Mouse (Mus musculus) effector memory CD4-positive, alpha-beta T cell, adult 7 months (primary cell): Measurements from ENCODE around the gene Erbb3. TPM values are rescaled to one million over a fixed set of nuclear protein-coding genes. Genes with fewer than 3 reads are reported as not detected.

Experiments used
- polyA plus RNA-seq: library from polyadenylated mRNA; unstranded; fragments of 100-300 nt; shearing (Covaris generic); gene quantifications from one replicate; pipeline ENCODE4 v1.2.1, GENCODE M21; 2017

Erbb3 gene
- 1.8 TPM for polyA plus RNA-seq

DNA sequence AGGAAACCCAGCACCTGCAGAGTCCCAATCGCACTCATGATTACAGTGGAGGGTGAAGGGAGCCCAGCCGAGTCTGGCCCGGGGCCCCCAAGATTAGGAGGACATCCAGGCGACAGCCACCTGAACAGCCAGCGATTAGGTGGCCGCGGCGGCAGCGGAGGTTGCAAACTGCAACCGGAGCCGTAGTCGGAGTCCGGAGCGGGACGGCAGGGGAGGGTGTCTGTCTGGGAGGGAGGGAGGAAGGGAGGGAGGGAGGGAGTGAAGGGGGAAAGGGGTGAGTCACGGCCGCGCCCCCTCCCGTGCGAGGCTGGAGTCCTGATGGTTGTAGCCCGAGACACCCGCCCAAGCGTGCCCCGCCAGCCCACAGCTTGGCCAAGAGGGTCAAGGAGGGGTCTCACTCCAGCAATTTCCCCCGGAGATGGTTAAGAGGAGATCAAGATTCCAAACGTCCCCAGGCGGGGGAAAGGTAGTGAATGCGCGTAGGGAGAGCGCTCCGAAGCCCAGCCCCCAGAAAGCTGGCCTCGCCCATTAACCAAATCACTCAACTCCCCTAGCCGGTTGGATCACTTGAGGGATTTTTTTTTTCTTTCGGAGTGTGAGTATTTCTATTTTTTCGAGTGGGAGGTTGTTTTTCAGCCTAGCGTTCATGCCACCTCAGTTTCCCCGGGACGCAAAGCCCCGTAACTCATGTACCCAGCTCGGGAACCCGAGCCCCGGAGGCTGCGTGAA lies at the start of gene Erbb3:
Gene Erbb3 (minus strand): TSS at position 189 of the 729 bp plus-strand sequence.

GRCm38 (mm10) chr10:128626311-128627310 lies 37.2 kb upstream of the Erbb3 start, which contains the start of gene Rps26:
Gene Rps26, minus strand, starts transcription at chr10:128626747.

GRCm38 (mm10) chr10:128565788-128566531 lies 23.5 kb downstream of the Erbb3 start, which contains the start of gene Pa2g4:
Gene Pa2g4, minus strand, starts transcription at chr10:128565987.

GRCm38 (mm10) chr10:128548947-128549681 lies 40.3 kb downstream of the Erbb3 start, which contains the start of gene Rpl41:
Gene Rpl41, minus strand, starts transcription at chr10:128549305.

DNA sequence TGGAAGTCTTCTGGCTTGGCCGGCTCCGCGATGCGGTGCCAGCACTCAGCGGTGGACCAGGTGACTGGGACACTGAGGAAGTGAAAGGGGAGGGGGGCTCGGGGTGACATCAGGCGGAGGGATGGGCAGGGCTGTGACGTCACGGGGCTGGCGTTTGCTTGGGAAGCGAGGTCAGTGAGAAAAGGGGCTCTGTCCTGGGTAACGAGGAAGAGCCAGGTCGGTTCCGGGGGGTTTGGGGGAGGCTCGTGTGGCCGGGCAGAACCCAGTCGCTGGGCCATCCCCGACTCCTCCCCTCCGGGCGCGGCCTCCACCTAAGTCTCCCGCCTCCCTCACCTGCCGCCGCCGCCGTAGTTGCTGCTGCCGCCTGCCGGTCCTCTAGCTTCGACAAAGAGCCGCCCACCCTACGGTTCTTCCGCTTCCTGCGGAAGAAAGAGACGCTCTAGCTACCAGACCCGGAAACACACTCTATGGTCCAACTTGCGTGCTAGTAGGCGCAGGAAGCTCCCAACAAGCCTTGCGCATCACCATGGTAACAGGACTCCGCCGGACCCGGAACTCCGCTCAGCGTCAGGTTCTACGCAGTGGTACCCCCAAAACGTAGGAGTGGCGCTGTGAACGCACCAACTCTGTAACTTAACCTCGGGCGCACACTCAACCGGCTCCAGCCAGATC lies 42.0 kb downstream of the Erbb3 start, which contains the start of gene Zc3h10:
Gene Zc3h10 (minus strand): TSS at position 414 of the 672 bp plus-strand sequence.

GRCm38 (mm10) chr10:128525671-128526308 lies 63.7 kb downstream of the Erbb3 start, which contains the start of gene Esyt1:
Gene Esyt1, minus strand, starts transcription at chr10:128525871.

Other genes starting within 250 kb of the Erbb3 start
- 32.0 TPM for gene Coq10a, start 220.7 kb downstream of the Erbb3 start, polyA plus RNA-seq
- 3.4 TPM for gene Ankrd52, start 212.5 kb downstream of the Erbb3 start, polyA plus RNA-seq
- 0.74 TPM for gene Slc39a5, start 188.4 kb downstream of the Erbb3 start, polyA plus RNA-seq
- gene Nabp2, start 178.2 kb downstream of the Erbb3 start, polyA plus RNA-seq, result 55.5 TPM
- gene Rnf41, start 178.0 kb downstream of the Erbb3 start, polyA plus RNA-seq, result 21.2 TPM
- gene Smarcc2, start 130.4 kb downstream of the Erbb3 start, polyA plus RNA-seq, result 79.3 TPM
- gene Myl6, start 95.5 kb downstream of the Erbb3 start, polyA plus RNA-seq, result 1,223 TPM
- gene Myl6b, start 91.0 kb downstream of the Erbb3 start, polyA plus RNA-seq, result 2.7 TPM
- 300 TPM for gene Esyt1, start 63.8 kb downstream of the Erbb3 start, polyA plus RNA-seq
- 38.5 TPM for gene Zc3h10, start 41.9 kb downstream of the Erbb3 start, polyA plus RNA-seq
- gene Rpl41, start 40.3 kb downstream of the Erbb3 start, polyA plus RNA-seq, result 2,513 TPM
- gene Pa2g4, start 23.7 kb downstream of the Erbb3 start, polyA plus RNA-seq, result 19.5 TPM
- gene Rps26, start 37.1 kb upstream of the Erbb3 start, polyA plus RNA-seq, result 444 TPM
- gene Ikzf4, start 56.3 kb upstream of the Erbb3 start, polyA plus RNA-seq, result 1.2 TPM
- gene Suox, start 84.4 kb upstream of the Erbb3 start, polyA plus RNA-seq, result 3.7 TPM
- 21.6 TPM for gene Rab5b, start 106.6 kb upstream of the Erbb3 start, polyA plus RNA-seq
- 2.7 TPM for gene Pmel, start 114.5 kb upstream of the Erbb3 start, polyA plus RNA-seq
- gene Cdk2, start 115.4 kb upstream of the Erbb3 start, polyA plus RNA-seq, result 15.5 TPM
- 511 TPM for gene Dgka, start 155.2 kb upstream of the Erbb3 start, polyA plus RNA-seq
- 22.9 TPM for gene Pym1, start 158.2 kb upstream of the Erbb3 start, polyA plus RNA-seq
- gene Mmp19, start 201.3 kb upstream of the Erbb3 start, polyA plus RNA-seq, result 0.15 TPM
- 65.8 TPM for gene Dnajc14, start 214.4 kb upstream of the Erbb3 start, polyA plus RNA-seq
- gene Tmem198b, start 214.7 kb upstream of the Erbb3 start, polyA plus RNA-seq, result 3.0 TPM
- 120 TPM for gene Sarnp, start 227.7 kb upstream of the Erbb3 start, polyA plus RNA-seq
- gene Ormdl2, start 232.0 kb upstream of the Erbb3 start, polyA plus RNA-seq, result 46.6 TPM